Mouse (Mus musculus) heart, postnatal 36 days (tissue): ENCODE data around the gene 7530416G11Rik. TPM values are rescaled to one million over a fixed set of nuclear protein-coding genes. Genes with fewer than 3 reads are reported as not detected.

ENCODE experiments used
- DNase-seq, 2 experiments: peaks; one replicate each; pipeline ENCODE4 v3.0.0; 2021 to 2022
- intact Hi-C: fragments of 180-260 bp; cut with DNase I; formaldehyde crosslinking; loops from one replicate; pipeline ENCODE4 v1.15.1; 2025
- total RNA-seq, 2 experiments: library from RNA; stranded (reverse); gene quantifications; 2 replicates each; pipeline ENCODE4 v1.2.3; 2021

The 7530416G11Rik gene
- total RNA-seq, 2 experiments from 2014 or later: not detected

DNA sequence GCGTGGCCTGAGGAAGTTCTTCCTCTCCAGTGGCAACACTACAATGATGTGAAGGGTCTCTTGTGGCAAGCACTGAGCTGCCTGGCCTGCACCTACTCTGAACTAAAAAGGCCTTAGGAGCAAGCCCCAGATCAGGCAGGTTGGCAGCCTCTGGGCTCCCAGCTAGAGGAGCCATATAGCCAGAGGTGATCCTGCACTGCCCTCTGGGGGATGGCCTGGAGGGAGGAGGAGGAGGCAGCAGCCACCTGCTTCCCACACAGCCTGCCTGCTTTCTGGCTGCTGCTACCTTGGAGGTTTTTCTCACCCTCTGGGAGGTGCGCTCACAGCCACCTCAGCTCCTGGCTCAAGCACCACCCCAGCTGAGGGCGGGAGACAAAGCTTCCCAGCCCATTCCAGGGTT, 22.4 kb downstream of the 7530416G11Rik start:
- DNase-seq: peak in 1 of 2 experiments; percentile 15
- intact Hi-C loops: loop anchor here (1.0 kb wide), 1 partner anchor 165 kb away; no protein-coding TSS in a partner anchor

DNA sequence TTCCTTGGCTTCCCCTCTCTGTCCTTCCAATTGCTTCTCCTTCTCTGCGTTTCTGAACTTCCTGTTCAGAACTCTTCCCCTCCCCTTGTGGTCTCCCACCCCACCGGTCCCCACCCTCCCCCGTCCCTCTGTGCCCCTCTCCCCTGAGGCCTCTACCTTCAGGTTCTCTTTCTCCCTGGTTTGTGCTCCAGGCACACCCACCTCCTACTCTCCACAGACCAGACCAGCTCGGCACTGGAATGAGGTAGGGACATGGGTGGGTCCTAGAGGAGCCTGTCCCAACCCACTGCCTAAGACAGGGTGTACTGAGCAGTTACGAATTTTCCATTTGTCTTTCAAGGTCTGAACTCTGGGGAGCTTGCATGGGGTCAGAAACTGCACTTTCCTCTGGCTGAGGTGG, 23.1 kb downstream of the 7530416G11Rik start:
- no peak for DNase-seq
- intact Hi-C loops: loop anchor here (1.0 to 5.0 kb wide), 2 partner anchors 165 to 213 kb away; no protein-coding TSS in a partner anchor

DNA sequence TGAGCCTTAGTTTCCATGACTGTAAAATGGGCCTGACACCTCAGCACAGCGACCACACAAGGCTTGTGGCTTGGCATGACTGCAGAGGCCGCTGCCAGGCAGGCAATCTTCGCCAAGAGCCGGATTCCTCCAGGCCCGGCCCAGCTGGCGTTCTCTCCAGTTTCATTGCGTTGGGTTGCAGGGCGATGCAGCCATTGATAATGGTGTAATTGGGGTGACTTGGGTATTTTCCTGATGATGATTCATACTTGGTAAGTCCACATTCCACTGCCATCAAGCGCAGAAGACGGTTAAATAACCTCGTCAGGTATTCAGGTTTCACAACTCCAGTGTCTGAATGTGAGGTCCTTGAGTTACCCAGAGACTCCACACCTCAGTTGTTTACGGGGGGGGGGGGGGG, 23.7 kb downstream of the 7530416G11Rik start:
- intact Hi-C loops: loop anchor here (5.0 kb wide), 1 partner anchor 212 kb away; no protein-coding TSS in a partner anchor
- no peak for DNase-seq

DNA sequence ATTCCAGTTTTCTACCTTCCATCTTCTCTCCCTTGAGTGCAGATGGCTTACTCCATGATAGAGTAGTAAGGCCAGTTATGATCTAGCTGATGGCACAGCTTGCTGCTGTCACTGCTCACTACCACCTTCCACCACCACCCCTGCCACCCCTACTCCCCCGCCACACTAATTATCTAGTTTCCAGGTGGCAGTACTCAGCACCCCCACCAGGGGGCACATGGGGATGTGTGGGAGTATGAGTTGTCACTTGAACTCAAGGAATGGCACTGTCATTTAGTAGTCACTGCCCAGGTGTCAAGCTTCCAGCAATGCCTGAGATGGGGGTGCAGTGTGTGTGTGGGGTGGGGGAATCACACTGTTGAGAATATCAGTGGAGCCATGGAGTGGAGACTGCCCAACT, 25.4 kb downstream of the 7530416G11Rik start:
- DNase-seq: peak; percentile 47 to 74
- intact Hi-C loops: loop anchor here (1.0 to 5.0 kb wide), 2 partner anchors 106 to 210 kb away; no protein-coding TSS in a partner anchor

DNA sequence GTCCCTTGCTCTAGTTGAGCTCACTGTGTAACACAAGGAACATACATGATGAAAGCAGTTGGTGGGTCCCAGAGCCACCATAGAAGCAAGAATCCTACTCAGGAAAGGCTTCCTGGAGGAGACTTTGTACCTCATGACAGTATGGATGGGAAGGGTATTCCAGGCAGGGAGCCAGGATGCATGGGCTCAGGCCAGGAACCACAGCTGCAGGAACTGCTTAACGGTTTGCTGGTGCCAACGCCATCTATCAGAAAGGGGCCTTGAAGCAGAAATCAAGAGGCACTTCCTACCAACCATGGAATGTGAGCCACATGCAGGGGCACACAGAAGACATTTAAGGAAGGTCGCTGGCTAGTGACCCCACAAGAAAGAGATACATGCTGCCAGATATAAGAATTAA, 28.3 kb downstream of the 7530416G11Rik start:
- no peak for DNase-seq
- intact Hi-C loops: loop anchor here (5.0 kb wide), 1 partner anchor 207 kb away; no protein-coding TSS in a partner anchor

DNA sequence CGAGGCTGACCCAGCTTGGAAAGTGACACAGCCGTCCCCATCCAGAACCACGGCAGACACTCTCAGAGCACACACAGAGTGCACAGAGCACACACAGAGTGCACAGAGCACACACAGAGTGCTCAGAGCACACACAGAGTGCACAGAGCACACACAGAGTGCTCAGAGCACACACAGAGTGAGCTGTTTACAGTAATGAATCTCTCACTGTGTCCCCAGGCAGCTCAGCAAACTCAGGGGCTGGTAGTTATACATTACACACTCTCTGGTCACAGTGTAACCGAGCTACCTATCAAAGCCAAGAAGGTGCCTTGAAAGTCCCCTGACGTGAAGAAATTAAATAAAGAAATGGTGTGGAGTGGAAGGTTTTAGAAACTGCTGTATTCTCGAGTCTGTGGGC, 33.6 kb downstream of the 7530416G11Rik start:
- intact Hi-C loops: no loop called here
- no peak for DNase-seq

DNA sequence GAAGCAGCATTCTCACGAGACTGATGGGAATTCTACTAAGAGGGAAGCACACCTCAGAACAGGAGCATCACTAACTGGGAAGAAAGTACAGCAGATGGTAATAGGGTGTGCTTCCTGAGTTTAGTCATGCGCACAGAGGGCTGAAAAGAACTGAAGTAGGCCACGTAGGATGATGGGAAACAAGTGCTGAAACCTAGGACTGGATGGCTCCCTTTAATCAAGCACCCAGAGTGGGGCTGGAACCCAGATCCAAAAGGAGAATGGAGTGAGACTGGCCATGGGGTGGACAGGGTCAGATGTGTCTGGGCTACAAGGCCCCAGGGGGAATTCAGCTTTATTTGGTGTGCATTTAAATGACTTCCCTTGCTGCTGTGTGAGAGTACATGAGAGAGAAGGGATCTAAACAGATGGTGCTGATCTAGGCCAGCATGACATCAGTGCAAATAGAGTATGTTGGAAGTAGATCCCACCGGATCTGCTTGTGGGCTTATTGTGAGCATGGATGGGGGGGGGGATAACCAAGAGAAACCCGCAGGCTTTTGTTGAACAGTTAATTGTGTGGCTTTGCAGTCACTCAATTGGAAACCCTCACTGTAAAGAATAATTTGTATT, 36.5 kb downstream of the 7530416G11Rik start:
- intact Hi-C loops: no loop called here

DNA sequence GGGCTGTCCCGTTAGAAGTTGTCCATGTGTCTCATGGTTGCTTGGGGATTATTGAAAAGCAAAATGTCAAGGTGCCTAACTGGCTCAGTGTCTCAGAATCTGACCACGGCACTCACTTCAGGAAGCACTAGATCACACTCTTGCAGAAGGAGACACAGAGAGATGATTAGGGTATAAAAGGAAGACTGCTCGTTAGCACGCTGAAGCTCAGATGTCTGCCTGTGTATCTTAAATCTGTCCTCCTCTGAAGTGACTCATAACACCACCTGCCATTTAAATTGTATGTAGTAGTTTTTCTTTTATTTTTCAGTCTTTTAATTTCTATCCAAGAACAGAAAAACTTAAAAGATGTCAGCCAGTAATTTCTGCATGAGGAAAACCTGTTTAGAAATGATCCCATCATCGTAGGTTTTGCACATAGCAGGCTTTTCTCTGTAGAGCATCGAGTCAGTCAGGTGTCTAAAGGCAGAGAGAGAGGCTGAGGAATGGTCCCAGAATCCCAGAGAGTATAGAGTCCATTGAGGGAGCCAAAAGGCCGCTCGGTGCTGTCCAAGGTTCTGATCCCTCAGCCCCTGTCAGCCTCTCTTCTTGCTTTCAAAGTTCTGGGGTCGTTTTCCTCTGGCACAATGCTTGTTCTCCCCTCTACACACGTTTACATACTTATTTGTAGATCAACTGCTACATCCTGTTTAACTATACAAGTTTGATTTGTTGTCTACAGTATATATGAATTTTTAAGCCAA, 38.0 kb downstream of the 7530416G11Rik start:
- no peak for DNase-seq
- intact Hi-C loops: no loop called here

More for the DNA sequence above, 36.5 kb downstream of the 7530416G11Rik start:
- no peak for DNase-seq

DNA sequence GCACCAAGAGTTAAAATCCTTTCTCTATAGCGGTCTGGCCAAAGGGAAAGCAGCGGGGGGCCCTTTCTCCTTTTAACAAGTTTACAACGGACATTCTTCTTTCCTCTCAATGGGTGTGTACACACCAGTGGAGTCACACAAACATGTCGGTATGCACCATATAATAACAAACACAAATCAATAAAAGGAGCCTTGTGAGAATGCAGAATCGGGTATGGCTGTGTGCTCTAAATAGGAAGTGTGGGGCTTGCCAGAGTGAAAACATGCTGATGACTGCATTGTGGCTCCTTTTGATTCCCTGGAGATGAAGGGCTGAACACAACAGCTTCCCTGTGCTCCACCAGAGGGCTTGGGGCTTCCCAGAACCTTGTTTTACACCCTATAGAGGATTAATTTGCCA, 38.8 kb downstream of the 7530416G11Rik start:
- intact Hi-C loops: no loop called here
- DNase-seq: no peak

DNA sequence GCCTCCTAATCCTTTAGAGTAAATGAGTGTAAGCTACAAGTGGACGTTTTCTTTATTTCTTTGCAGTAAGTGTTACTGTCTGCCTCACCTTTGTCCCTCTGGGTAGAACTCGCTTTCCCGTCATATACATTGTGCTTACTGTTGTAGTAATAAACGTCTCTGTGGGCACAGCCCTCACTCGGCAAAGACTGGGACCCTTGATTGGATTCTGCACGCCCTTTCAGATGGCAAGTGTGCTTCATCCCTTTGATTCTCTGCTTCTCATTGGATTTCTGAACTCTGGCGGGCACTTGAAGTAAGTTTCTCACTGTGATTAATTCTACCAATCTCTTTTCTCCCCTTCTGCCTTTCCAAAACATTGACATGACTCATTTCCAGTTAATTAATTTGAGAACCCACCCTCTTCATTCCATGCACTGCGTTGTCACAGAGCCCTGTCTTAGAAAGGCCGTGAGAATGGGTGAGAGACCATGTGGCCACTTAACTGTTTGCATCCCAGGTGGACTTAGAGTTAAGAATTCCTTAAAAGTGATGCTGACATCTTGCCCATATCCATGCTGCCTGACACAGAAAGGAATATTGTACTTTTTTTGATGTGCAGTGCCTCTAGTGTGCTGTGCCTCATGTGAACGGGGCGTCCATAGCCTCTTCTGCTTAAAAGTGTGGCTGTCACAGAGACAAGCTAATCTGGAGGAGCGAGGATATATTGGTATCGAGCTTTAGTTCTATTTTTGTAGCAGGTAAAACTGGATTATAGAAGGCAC, 39.8 kb downstream of the 7530416G11Rik start:
- no peak for DNase-seq

DNA sequence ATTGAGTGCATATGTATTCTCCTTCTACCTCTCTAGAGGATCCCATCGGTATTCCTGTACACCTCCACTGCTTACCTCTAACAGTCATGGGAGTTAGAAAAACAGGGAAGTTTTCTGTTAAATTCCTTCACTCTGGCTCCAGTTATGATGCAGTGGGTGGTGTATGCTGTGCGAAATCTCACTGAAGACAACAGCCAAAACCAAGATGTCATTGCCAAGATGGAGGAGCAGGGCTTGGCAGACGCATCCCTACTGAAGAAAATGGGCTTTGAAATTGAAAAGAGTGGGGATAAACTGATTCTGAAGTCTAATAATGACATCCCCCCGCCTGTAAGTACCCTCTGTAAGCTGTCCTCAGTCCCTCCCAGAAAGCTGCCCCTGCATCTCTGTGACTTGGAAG, 40.9 kb downstream of the 7530416G11Rik start:
- peak in 1 of 2 experiments; percentile 6 for DNase-seq
- intact Hi-C loops: no loop called here

More for the DNA sequence above, 39.8 kb downstream of the 7530416G11Rik start:
- intact Hi-C loops: no loop called here

DNA sequence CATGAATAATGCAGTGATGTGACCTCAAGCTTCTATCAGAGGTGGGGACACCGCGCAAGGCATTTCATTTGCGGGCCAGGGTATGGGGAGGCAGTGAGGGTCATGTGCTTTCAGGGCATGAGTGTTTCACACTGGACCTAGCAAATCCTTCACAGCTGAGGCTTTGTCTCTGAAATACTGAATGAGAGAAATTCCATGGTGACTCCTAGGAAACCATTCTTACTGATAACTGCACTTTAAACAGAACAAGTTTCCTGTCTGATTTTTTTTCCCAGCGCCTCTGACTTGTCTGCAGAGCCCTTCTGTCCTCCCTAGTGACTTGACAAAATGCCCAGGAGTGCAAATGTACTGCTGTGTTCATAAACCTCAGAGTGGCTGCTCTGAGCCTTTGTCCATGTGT, 41.5 kb downstream of the 7530416G11Rik start:
- intact Hi-C loops: no loop called here
- peak in 1 of 2 experiments; percentile 5 for DNase-seq

DNA sequence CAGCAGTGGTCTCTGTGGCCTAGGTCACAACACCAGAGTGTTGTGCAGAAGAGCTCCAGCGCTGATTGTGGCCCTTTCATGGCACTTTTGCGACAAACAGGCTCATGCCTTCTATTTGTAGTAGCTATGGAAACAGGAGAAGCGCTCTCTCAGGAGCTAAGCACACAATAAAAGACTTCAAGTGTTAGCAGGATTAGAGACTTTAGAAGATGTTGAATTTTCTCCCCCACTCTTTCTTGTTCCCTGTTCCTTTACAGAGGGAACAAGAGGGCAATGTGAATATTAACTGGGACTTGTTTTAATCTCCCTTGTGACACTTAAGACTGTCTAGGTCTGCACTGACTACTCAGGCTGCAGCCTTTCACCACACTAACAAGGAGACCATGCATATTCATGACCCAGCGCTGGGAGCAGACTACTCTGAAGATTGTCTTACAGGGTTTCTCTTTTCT, 44.4 kb downstream of the 7530416G11Rik start:
- intact Hi-C loops: no loop called here
- DNase-seq: no peak

DNA sequence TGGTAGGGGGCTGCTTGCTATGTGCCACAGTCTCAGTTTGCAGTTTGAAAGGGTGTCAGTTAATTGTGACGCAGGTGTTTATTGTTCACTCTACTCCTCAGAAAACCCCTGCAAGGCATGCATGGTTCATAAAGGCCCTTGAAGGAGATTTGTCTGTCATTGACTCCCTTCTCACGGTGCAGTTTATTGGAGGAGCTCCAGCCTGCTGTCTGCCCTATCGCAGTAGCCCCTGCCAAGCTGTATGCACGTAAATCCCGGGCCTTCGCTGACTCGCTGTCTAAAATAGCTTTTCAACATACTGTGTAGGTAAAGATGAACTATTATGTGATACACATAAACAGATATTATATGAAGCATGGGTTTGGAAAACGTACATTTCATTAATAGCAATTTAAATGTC, 45.2 kb downstream of the 7530416G11Rik start:
- intact Hi-C loops: no loop called here

DNA sequence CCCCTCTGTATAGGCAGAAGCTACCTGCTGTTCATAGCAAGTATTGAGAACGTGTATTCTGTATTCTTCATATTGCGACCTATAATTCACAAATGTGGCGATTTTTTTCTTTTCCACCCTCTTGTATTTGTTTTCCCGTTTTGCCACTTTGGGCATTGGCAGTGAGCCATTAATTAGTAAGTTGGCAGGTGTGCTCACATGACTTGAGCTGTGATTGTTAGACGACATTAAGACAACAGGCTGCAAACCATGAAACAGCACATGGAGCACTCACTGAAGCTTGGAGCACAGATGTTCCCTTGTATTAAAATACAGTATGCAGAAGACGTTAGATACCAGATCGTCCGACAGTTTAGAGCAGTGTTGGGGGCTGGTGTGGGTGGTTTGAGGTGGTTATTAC, 46.1 kb downstream of the 7530416G11Rik start:
- no peak for DNase-seq
- intact Hi-C loops: no loop called here

More for the DNA sequence above, 45.2 kb downstream of the 7530416G11Rik start:
- DNase-seq: no peak

DNA sequence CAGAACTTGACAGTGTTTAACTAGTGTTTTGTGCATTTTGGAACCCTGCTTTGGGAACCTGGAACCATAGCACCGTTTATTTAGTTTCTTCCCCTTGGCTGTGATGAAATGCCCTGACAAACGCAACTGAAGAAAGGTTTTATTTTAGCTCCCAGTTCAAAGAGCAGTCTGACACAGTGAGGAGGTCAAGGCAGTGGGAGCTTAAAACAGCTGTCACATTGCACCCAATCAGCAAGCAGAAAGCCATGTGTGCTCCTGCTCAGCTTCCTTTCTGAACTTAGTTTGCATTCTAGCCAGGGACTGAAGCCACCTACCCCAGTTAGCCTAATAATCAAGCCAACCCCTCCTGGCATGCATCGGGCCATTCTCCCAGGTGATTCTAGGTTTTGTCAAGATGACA, 56.4 kb downstream of the 7530416G11Rik start:
- intact Hi-C loops: no loop called here
- no peak for DNase-seq

Other genes with a start within 250 kb of the 7530416G11Rik start
- 10 to 100 TPM; 77.6 to 87.2 TPM for gene Atxn10, start 167.0 kb downstream of the 7530416G11Rik start, total RNA-seq
- gene Wnt7b, start 79.2 kb upstream of the 7530416G11Rik start, total RNA-seq: under 1 TPM; 0.11 to 0.25 TPM
- 10 to 100 TPM; 39.3 to 53.4 TPM for gene Ppara, start 231.8 kb upstream of the 7530416G11Rik start, total RNA-seq